Mouse (Mus musculus): Measurements from ENCODE around the gene Ulk3. TPM values are rescaled to one million over a fixed set of nuclear protein-coding genes. Genes with fewer than 3 reads are reported as not detected.

The Ulk3 gene
- total and polyA plus RNA-seq, 3 experiments = 5.0 to 11.9 TPM; not detected in 1

GRCm38 (mm10) chr9:57624295-57624694 lies 35.0 kb downstream of the Ulk3 start:
- peaks cover 0 to 2% of the 10 kb centered on the region in 2 experiments; a peak in 1 of 4 replicates for H3K36me3 ChIP-seq (ENCODE audit: control insufficient read depth in 1 of 2, insufficient read depth in 2 of 2, low read length in 2 of 2)
- H3K4me3 ChIP-seq (ENCODE audit: control insufficient read depth in 1 of 2, insufficient read depth in 1 of 2, low read depth in 2 of 2, low read length in 2 of 2) = no peak overlapping the region

DNA sequence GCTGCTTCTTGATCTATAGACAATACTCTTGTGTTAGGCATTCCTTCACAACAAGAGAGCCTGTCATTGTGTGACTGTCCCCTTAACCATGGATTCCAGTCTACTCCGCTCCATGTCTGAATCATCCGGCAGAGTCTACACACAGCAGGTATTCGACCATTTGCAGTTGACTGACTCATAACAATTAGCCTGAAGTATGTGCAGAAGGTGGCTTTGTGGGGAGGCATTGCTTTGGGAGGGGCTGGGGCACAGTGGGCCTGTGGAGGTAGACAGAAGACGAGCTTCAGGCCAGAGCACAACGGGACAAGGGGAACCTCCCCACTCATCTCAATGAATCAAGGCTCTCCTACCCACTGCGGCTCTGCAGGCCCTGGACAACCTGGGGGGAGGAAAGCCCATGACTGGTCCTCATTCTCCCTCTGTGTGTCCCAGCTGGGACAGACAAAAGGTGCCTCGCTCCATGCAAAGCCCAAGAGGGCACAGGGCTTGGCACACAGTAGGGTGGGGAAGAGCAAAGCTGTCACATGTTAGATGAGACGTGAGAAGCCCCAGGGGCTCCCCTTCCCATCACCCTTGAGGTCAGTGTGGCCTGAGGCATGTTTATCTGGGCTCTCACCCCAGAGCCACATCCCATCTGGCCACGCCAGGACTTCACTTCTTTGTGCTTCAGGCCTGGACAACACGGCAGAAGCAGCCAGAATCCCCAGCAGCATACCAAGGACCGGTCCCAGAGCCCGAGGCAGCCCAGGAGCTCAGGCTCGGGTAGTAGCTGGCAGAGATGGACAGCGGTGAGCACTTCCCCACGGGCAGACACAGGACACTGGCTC lies 36.6 kb downstream of the Ulk3 start:
- Histone ChIP-seq H3K36me3 (ENCODE audit: control insufficient read depth in 1 of 2, insufficient read depth in 2 of 2, low read length in 2 of 2) (peaks cover 0 to 5% of the 10 kb centered on the region in 2 experiments; a peak in 1 of 4 replicates), H3K9me3 (replicated peaks; ENCODE audit: insufficient read depth, low read length) (no peaks in the 10 kb centered on the region), H3K4me1 (ENCODE audit: control insufficient read depth in 1 of 2, insufficient read depth in 2 of 2, low read length in 2 of 2) (0 out of 4 replicates have a peak, but pooled peaks cover 0 to 3% of the 10 kb centered on the region in 2 experiments), H3K27ac (ENCODE audit: control insufficient read depth, low read depth, low read length) (no peak overlapping the region), H3K79me2 (ENCODE audit: control insufficient read depth, insufficient read depth, low read length, poor library complexity) (no peaks in the 10 kb centered on the region), H3K9ac (ENCODE audit: control insufficient read depth, low read depth, low read length, poor library complexity, severe bottlenecking) (no peak overlapping the region), H3K4me3 (ENCODE audit: control insufficient read depth in 1 of 2, insufficient read depth in 1 of 2, low read depth in 2 of 2, low read length in 2 of 2) (no peak overlapping the region), H3K27me3 (ENCODE audit: control insufficient read depth in 1 of 2, insufficient read depth in 2 of 2, low read length in 2 of 2) (no peaks in the 10 kb centered on the region)
- DNase-seq (ENCODE audit: low read depth, low spot score) = no peak
- TF ChIP-seq USF2 (IDR thresholded peaks at IDR 0.05; ENCODE audit: borderline replicate concordance in 1 of 2, insufficient read depth in 1 of 2, low read depth in 1 of 2, low read length in 2 of 2) (no peak), POLR2AphosphoS5 (IDR thresholded peaks at IDR 0.05; ENCODE audit: borderline replicate concordance, low read depth, low read length) (no peak), MAX (IDR thresholded peaks at IDR 0.05; ENCODE audit: low read length) (no peak), RCOR1 (IDR thresholded peaks at IDR 0.05; ENCODE audit: low read depth, low read length) (no peak), JUND (IDR thresholded peaks at IDR 0.05; ENCODE audit: low read depth, low read length) (no peak), MXI1 (IDR thresholded peaks at IDR 0.05; ENCODE audit: low read depth, low read length) (no peak), UBTF (IDR thresholded peaks at IDR 0.05; ENCODE audit: borderline replicate concordance, insufficient read depth, low read depth, low read length) (no peak), EP300 (IDR thresholded peaks at IDR 0.05; ENCODE audit: low read depth in 1 of 2, low read length in 2 of 2) (no peak), E2F4 (IDR thresholded peaks at IDR 0.05; ENCODE audit: borderline replicate concordance, low read depth, low read length) (no peak), MEF2A (IDR thresholded peaks at IDR 0.05; ENCODE audit: extremely low read depth, insufficient replicate concordance, low read depth, low read length, poor library complexity, severe bottlenecking) (no peak), ETS1 (IDR thresholded peaks at IDR 0.05; ENCODE audit: low read depth, low read length) (no peak), MAFK (IDR thresholded peaks at IDR 0.05; ENCODE audit: borderline replicate concordance, low read depth, low read length) (no peak), USF1 (IDR thresholded peaks at IDR 0.05; ENCODE audit: low read depth, low read length) (no peak), NRF1 (IDR thresholded peaks at IDR 0.05; ENCODE audit: insufficient read depth, low read depth, low read length, poor library complexity, severe bottlenecking) (no peak), ZKSCAN1 (IDR thresholded peaks at IDR 0.05; ENCODE audit: low read depth, low read length) (no peak), TBP (IDR thresholded peaks at IDR 0.05; ENCODE audit: low read depth, low read length) (no peak), CHD2 (IDR thresholded peaks at IDR 0.05; ENCODE audit: low read length) (no peak), BHLHE40 (IDR thresholded peaks at IDR 0.05; ENCODE audit: borderline replicate concordance, low read depth, low read length) (no peak)

More at GRCm38 (mm10) chr9:57624295-57624694, 35.0 kb downstream of the Ulk3 start:
- no peaks in the 10 kb centered on the region for H3K79me2 ChIP-seq (ENCODE audit: control insufficient read depth, insufficient read depth, low read length, poor library complexity)
- no peaks in the 10 kb centered on the region for H3K27me3 ChIP-seq (ENCODE audit: control insufficient read depth in 1 of 2, insufficient read depth in 2 of 2, low read length in 2 of 2)
- H3K9ac ChIP-seq (ENCODE audit: control insufficient read depth, low read depth, low read length, poor library complexity, severe bottlenecking) = no peak overlapping the region
- 0 out of 4 replicates have a peak, but pooled peaks cover 0 to 3% of the 10 kb centered on the region in 2 experiments for H3K4me1 ChIP-seq (ENCODE audit: control insufficient read depth in 1 of 2, insufficient read depth in 2 of 2, low read length in 2 of 2)
- no peak overlapping the region for H3K27ac ChIP-seq (ENCODE audit: control insufficient read depth, low read depth, low read length)
- no peaks in the 10 kb centered on the region for H3K9me3 ChIP-seq (replicated peaks; ENCODE audit: insufficient read depth, low read length)
- TF ChIP-seq POLR2AphosphoS5 (IDR thresholded peaks at IDR 0.05; ENCODE audit: borderline replicate concordance, low read depth, low read length) = no peak
- TF ChIP-seq POLR2AphosphoS2 (IDR thresholded peaks at IDR 0.05; ENCODE audit: low read length) = peak; percentile 77
- no peak for TF ChIP-seq ZMIZ1 (IDR thresholded peaks at IDR 0.05; ENCODE audit: low read depth, low read length)
- no peak for TF ChIP-seq CHD2 (IDR thresholded peaks at IDR 0.05; ENCODE audit: low read length)
- no peak for TF ChIP-seq MYC (IDR thresholded peaks at IDR 0.05; ENCODE audit: low read depth, low read length)
- no peak for TF ChIP-seq ZC3H11A (IDR thresholded peaks at IDR 0.05; ENCODE audit: low read depth, low read length)
- no peak for TF ChIP-seq EP300 (IDR thresholded peaks at IDR 0.05; ENCODE audit: low read depth in 1 of 2, low read length in 2 of 2)
- DNase-seq (ENCODE audit: low read depth, low spot score) = no peak
